Mouse (Mus musculus) stomach, postnatal 0 days (tissue): ENCODE data around the gene Pcif1.

ENCODE experiments used
- CTCF ChIP-seq: IDR thresholded peaks from 2 replicates; pipeline ENCODE4 v1.5.1; 2016; ENCODE audit warnings: antibody characterized with exemption, low read depth, mild to moderate bottlenecking, moderate library complexity
- EP300 ChIP-seq: optimal IDR thresholded peaks from 2 replicates; pipeline ENCODE3; 2016; ENCODE audit warnings: antibody characterized with exemption

DNA sequence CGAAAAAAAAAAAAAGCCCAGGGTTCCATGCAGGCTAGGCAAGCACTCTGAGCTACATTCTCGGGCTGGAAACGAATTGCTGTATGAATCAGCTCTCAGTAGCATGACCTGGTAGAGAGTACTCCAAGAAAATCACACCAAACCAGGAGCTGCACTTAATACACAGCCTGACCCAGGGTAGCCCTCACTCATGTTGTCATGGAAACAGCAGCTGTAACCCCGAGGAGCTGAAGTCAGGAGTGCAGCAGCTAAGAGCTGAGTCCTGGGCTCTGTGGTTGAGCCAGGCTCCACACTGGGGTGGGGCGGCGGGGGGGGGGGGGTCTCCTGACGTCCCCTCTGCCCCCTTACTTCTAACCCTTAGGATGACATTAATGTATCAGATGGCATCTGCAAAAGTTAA is 42.9 kb downstream of the Pcif1 start:
- TF ChIP-seq EP300 (no peak), CTCF (no peak)
